ENCODE assay signal across 8 mouse cellular contexts in the genomic region with DNA sequence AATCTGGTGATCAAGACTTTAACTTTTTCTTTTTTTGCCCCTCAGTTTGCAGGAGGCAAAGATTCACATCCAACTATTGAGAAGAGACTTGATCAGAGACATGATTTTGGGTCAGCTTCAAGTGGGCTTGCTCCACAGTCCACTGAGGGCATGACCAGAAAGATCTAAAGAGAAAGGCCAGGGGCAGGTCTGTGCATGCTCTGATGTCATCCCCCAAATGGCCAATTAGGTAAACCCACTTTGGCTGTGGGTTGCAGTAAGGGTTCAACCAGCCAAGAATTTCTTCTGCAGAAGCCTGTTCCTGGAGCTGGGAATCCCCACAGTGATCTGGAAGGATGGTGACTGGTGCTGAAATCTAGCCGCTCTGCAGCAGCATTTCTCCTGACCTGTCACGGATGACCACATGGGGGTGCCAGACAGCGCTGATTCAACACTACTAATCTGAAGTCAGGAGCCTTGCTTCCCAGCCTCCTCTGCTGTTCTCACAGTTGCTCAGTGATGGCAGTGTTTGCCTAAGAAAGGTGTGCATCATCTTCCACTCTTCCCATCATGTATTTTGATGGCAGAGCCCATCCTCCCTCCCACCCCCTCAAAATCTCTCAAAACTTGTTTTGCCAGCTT. TPM values are rescaled to one million over a fixed set of nuclear protein-coding genes. Genes with fewer than 3 reads are reported as not detected.
A peak's percentile ranks its signal among the peaks of the same experiment; 100 is the strongest.
DNase-seq lines count a peak whose midpoint lies in the region; ATAC-seq and TF ChIP-seq lines count a peak whose summit lies in the region.

No protein-coding gene starts in this region.

- no peaks in the 10 kb centered on the region for H3K27me3 ChIP-seq in heart, adult 2 months (ENCODE audit: control insufficient read depth, insufficient read depth, low read length)
- H3K27me3 ChIP-seq in kidney, embryonic 14.5 days (ENCODE audit: control insufficient read depth, insufficient read depth, low read length) = no peaks in the 10 kb centered on the region
- no peaks in the 10 kb centered on the region for H3K27me3 ChIP-seq in liver, embryonic 11.5 days (replicated peaks; ENCODE audit: control insufficient read depth, insufficient read depth, low read length)
- H3K27me3 ChIP-seq in stomach, postnatal 0 days (ENCODE audit: control insufficient read depth, insufficient read depth, low read length) = no peaks in the 10 kb centered on the region

- no peak overlapping the region for H3K27ac ChIP-seq in heart, adult 2 months
- no peak overlapping the region for H3K27ac ChIP-seq in kidney, embryonic 14.5 days (ENCODE audit: low read depth, low read length)
- no peak overlapping the region for H3K27ac ChIP-seq in liver, embryonic 11.5 days (ENCODE audit: low read depth, low read length)
- no peak overlapping the region for H3K27ac ChIP-seq in stomach, postnatal 0 days (replicated peaks)

- no peaks in the 10 kb centered on the region; the same call in 1 of the 2 replicates for H3K36me3 ChIP-seq in heart, adult 2 months (ENCODE audit: control insufficient read depth, insufficient read depth, low read length)
- peaks cover 32% of the 10 kb centered on the region for H3K36me3 ChIP-seq in kidney, embryonic 14.5 days (ENCODE audit: control insufficient read depth, insufficient read depth, low read length)
- H3K36me3 ChIP-seq in liver, embryonic 11.5 days (ENCODE audit: control insufficient read depth, insufficient read depth, low read length) = peaks cover 7% of the 10 kb centered on the region; the same call in 1 of the 2 replicates
- H3K36me3 ChIP-seq in stomach, postnatal 0 days (ENCODE audit: control insufficient read depth, insufficient read depth, low read length) = peaks cover 11% of the 10 kb centered on the region; the same call in 1 of the 2 replicates

- no peak overlapping the region for H3K9ac ChIP-seq in heart, adult 2 months (ENCODE audit: low read depth, low read length)
- no peak overlapping the region for H3K9ac ChIP-seq in kidney, embryonic 14.5 days (ENCODE audit: low read depth, low read length)
- H3K9ac ChIP-seq in liver, embryonic 11.5 days (ENCODE audit: low read depth, low read length) = no peak overlapping the region
- H3K9ac ChIP-seq in stomach, postnatal 0 days (ENCODE audit: low read length) = no peak overlapping the region

- H3K4me3 ChIP-seq in heart, adult 2 months = no peak overlapping the region
- H3K4me3 ChIP-seq in kidney, embryonic 14.5 days (ENCODE audit: low read length) = no peak overlapping the region
- no peak overlapping the region for H3K4me3 ChIP-seq in liver, embryonic 11.5 days (ENCODE audit: low read depth, low read length)
- no peak overlapping the region for H3K4me3 ChIP-seq in stomach, postnatal 0 days (ENCODE audit: low read depth, low read length)

- no peaks in the 10 kb centered on the region for H3K9me3 ChIP-seq in kidney, embryonic 14.5 days (ENCODE audit: control insufficient read depth, low read length)
- no peaks in the 10 kb centered on the region for H3K9me3 ChIP-seq in liver, embryonic 11.5 days (ENCODE audit: control insufficient read depth, low read length)
- no peaks in the 10 kb centered on the region for H3K9me3 ChIP-seq in stomach, postnatal 0 days (ENCODE audit: control insufficient read depth, low read length)

- no peak for TF ChIP-seq POLR2A in heart, adult 2 months (IDR thresholded peaks at IDR 0.05; ENCODE audit: insufficient read depth, low read depth, low read length)

- peak; percentile 89 for ATAC-seq in kidney, embryonic 14.5 days (ENCODE audit: low FRiP score, low TSS enrichment)
- ATAC-seq in liver, embryonic 11.5 days (replicated peaks; ENCODE audit: low FRiP score) = peak; percentile 36
- ATAC-seq in stomach, postnatal 0 days (ENCODE audit: low FRiP score, low TSS enrichment) = peak; percentile 72; the same call in 1 of the 2 replicates

- peak; percentile 62 for DNase-seq in 416B (ENCODE audit: low read depth)
- peak; percentile 70 for DNase-seq in adrenal gland, adult 2 months
- DNase-seq in embryo, embryonic 11.5 days (ENCODE audit: low read depth, low spot score) = peak; percentile 47
- DNase-seq in heart, adult 2 months = peak; percentile 52 to 67
- no peak for DNase-seq in liver, embryonic 11.5 days (ENCODE audit: low spot score)
- peak; percentile 52 for DNase-seq in neural tube, embryonic 10.5 days (ENCODE audit: extremely low spot score, low spot score)
- DNase-seq in stomach, postnatal 0 days (ENCODE audit: low spot score) = peak; percentile 77

- TF ChIP-seq EP300 in heart, adult 2 months (IDR thresholded peaks at IDR 0.05; ENCODE audit: insufficient read depth, low read depth, low read length) = no peak
- TF ChIP-seq EP300 in stomach, postnatal 0 days (optimal IDR thresholded peaks at IDR 0.05) = no peak

- 18% methylated on average over 3 of the region's 3 CpGs for WGBS in heart, adult 2 months
- 11% methylated on average over 3 of the region's 3 CpGs for WGBS in kidney, embryonic 14.5 days
- WGBS in liver, embryonic 11.5 days = 20% methylated on average over 3 of the region's 3 CpGs
- 14% methylated on average over 3 of the region's 3 CpGs for WGBS in stomach, postnatal 0 days

- no peaks in the 10 kb centered on the region for H3K4me1 ChIP-seq in heart, adult 2 months (ENCODE audit: control insufficient read depth, insufficient read depth, low read length)
- H3K4me1 ChIP-seq in kidney, embryonic 14.5 days (ENCODE audit: control insufficient read depth, insufficient read depth, low read length) = no peaks in the 10 kb centered on the region
- H3K4me1 ChIP-seq in liver, embryonic 11.5 days (replicated peaks; ENCODE audit: control insufficient read depth, insufficient read depth, low read length) = no peaks in the 10 kb centered on the region
- no peaks in the 10 kb centered on the region for H3K4me1 ChIP-seq in stomach, postnatal 0 days (replicated peaks; ENCODE audit: control insufficient read depth, insufficient read depth)

- peak; percentile 84 for TF ChIP-seq CTCF in heart, adult 2 months (IDR thresholded peaks at IDR 0.05)
- TF ChIP-seq CTCF in stomach, postnatal 0 days (IDR thresholded peaks at IDR 0.05; ENCODE audit: low read depth) = peak; percentile 84

- H3K79me2 ChIP-seq in heart, adult 2 months (replicated peaks; ENCODE audit: control insufficient read depth, insufficient read depth, low read length) = no peaks in the 10 kb centered on the region

- H3K4me2 ChIP-seq in kidney, embryonic 14.5 days (replicated peaks; ENCODE audit: low read depth, low read length) = no peak overlapping the region
- no peak overlapping the region for H3K4me2 ChIP-seq in liver, embryonic 11.5 days
- no peak overlapping the region for H3K4me2 ChIP-seq in stomach, postnatal 0 days (replicated peaks; ENCODE audit: low read depth)

- intact Hi-C loops in heart, adult 2 months (cut with DNase I) = loop anchor here (10.0 kb wide), 2 partner anchors 100 to 180 kb away; no protein-coding TSS in a partner anchor

RNA-seq across cellular contexts. Expression of a gene that starts 39.8 kb away (rescaled TPM):
- 10 to 100 TPM; 10.6 to 14.0 TPM for total RNA-seq in adrenal gland, adult 2 months (2021)
- 1.2 and 1.3 TPM in 2 replicates for polyA plus RNA-seq in adrenal gland, adult 2 months (2012; rRNA removed)
- total RNA-seq in heart, adult 2 months (2021) = 1 to 10 TPM; 7.3 to 7.9 TPM
- 2.9 and 5.6 TPM in 2 replicates for polyA plus RNA-seq in heart, adult 2 months (2012; rRNA removed)
- polyA plus RNA-seq in kidney, embryonic 14.5 days (2014; fragmentation: Nextera tagmentation; extraction: Ambion mirVana) = 12.5 and 14.8 TPM in 2 replicates
- polyA plus RNA-seq in liver, embryonic 11.5 days (2014; fragmentation: Nextera tagmentation; extraction: Ambion mirVana) = 11.1 and 13.4 TPM in 2 replicates
- 4.4 and 4.7 TPM in 2 replicates for polyA plus RNA-seq in stomach, postnatal 0 days (2015; fragmentation: Nextera tagmentation; extraction: Ambion mirVana)

Comparison
In these comparisons a context has a peak if more than half of its experiments do, and no peak if none do; other contexts are left out.
1. ATAC-seq: peak in every context shown above with its lines; median percentile 89 in kidney, embryonic 14.5 days; 72 in stomach, postnatal 0 days; 36 in liver, embryonic 11.5 days.